Mouse (Mus musculus): ENCODE data around the gene Wfs1. TPM values are rescaled to one million over a fixed set of nuclear protein-coding genes. Genes with fewer than 3 reads are reported as not detected.

Wfs1 gene
- polyA plus RNA-seq, 1 experiment from 2014 or later = 9.4 TPM

DNA sequence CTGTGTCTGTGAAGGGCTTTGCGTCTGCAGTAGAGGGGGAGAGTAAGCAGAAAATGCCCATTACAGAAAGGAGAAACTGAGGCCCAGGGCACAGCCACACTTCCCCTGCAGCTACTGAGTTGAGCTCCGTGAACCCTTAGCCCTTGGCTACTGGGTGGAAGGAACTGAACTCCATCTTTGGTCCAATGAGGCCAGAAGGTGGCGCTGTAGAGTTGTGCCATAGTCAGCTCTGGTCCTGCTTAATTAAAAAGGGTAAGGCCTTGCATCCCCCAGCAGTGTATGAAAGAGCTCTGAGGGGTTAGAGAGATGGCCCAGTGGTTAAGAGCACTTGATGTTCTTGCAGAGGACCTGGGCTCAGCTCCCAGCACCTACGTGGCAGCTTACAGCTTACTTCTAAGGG is 60.3 kb downstream of the Wfs1 start:
- no peak overlapping the region for H3K9ac ChIP-seq (ENCODE audit: low read length)
- H3K4me2 ChIP-seq (ENCODE audit: low read depth, low read length) = no peak overlapping the region
- H3K27me3 ChIP-seq (ENCODE audit: control insufficient read depth, insufficient read depth, low read depth, low read length) = no peaks in the 10 kb centered on the region
- ATAC-seq (ENCODE audit: low read depth) = no peak
- WGBS = 50% methylated on average over 4 of the region's 4 CpGs
- H3K9me3 ChIP-seq (ENCODE audit: control insufficient read depth, low read length) = no peaks in the 10 kb centered on the region
- H3K36me3 ChIP-seq (ENCODE audit: control insufficient read depth, insufficient read depth, low read length) = no peaks in the 10 kb centered on the region
- H3K4me1 ChIP-seq (replicated peaks; ENCODE audit: control insufficient read depth, insufficient read depth, low read length) = no peaks in the 10 kb centered on the region
- H3K4me3 ChIP-seq (ENCODE audit: low read length) = no peak overlapping the region
- H3K27ac ChIP-seq (ENCODE audit: low read length) = no peak overlapping the region

- H3K4me1 ChIP-seq (replicated peaks; ENCODE audit: control insufficient read depth, insufficient read depth, low read length) = no peaks in the 10 kb centered on the region
- no peaks in the 10 kb centered on the region for H3K27me3 ChIP-seq (ENCODE audit: control insufficient read depth, insufficient read depth, low read depth, low read length)
- 26% methylated on average over 11 of the region's 11 CpGs for WGBS
- ATAC-seq (ENCODE audit: low read depth) = no peak
- no peak overlapping the region for H3K4me3 ChIP-seq (ENCODE audit: low read length)
- no peak overlapping the region for H3K27ac ChIP-seq (ENCODE audit: low read length)
- H3K9me3 ChIP-seq (ENCODE audit: control insufficient read depth, low read length) = no peaks in the 10 kb centered on the region
- no peak overlapping the region for H3K9ac ChIP-seq (ENCODE audit: low read length)
- no peak overlapping the region for H3K4me2 ChIP-seq (ENCODE audit: low read depth, low read length)
- no peaks in the 10 kb centered on the region for H3K36me3 ChIP-seq (ENCODE audit: control insufficient read depth, insufficient read depth, low read length)
These were observed 64.9 kb downstream of the Wfs1 start for GRCm38 (mm10) chr5:36923826-36924700.

- WGBS = 53% methylated on average over 10 of the region's 10 CpGs
- no peaks in the 10 kb centered on the region for H3K9me3 ChIP-seq (ENCODE audit: control insufficient read depth, low read length)
- no peaks in the 10 kb centered on the region for H3K27me3 ChIP-seq (ENCODE audit: control insufficient read depth, insufficient read depth, low read depth, low read length)
- H3K4me2 ChIP-seq (ENCODE audit: low read depth, low read length) = no peak overlapping the region
- no peaks in the 10 kb centered on the region for H3K4me1 ChIP-seq (replicated peaks; ENCODE audit: control insufficient read depth, insufficient read depth, low read length)
- ATAC-seq (ENCODE audit: low read depth) = no peak
- H3K27ac ChIP-seq (ENCODE audit: low read length) = no peak overlapping the region
- no peaks in the 10 kb centered on the region for H3K36me3 ChIP-seq (ENCODE audit: control insufficient read depth, insufficient read depth, low read length)
- no peak overlapping the region for H3K4me3 ChIP-seq (ENCODE audit: low read length)
- H3K9ac ChIP-seq (ENCODE audit: low read length) = no peak overlapping the region
These were observed 66.2 kb downstream of the Wfs1 start for GRCm38 (mm10) chr5:36922811-36923210.

- no peak overlapping the region for H3K4me2 ChIP-seq (ENCODE audit: low read depth, low read length)
- H3K9me3 ChIP-seq (ENCODE audit: control insufficient read depth, low read length) = no peaks in the 10 kb centered on the region
- ATAC-seq (ENCODE audit: low read depth) = no peak
- H3K9ac ChIP-seq (ENCODE audit: low read length) = no peak overlapping the region
- no peaks in the 10 kb centered on the region for H3K36me3 ChIP-seq (ENCODE audit: control insufficient read depth, insufficient read depth, low read length)
- no peaks in the 10 kb centered on the region for H3K27me3 ChIP-seq (ENCODE audit: control insufficient read depth, insufficient read depth, low read depth, low read length)
- H3K4me3 ChIP-seq (ENCODE audit: low read length) = no peak overlapping the region
- no peaks in the 10 kb centered on the region for H3K4me1 ChIP-seq (replicated peaks; ENCODE audit: control insufficient read depth, insufficient read depth, low read length)
- no peak overlapping the region for H3K27ac ChIP-seq (ENCODE audit: low read length)
- 89% methylated on average over 1 of the region's 1 CpGs for WGBS
These were observed 67.1 kb downstream of the Wfs1 start for GRCm38 (mm10) chr5:36921871-36922270.

- H3K4me3 ChIP-seq (ENCODE audit: low read length) = no peak overlapping the region
- H3K36me3 ChIP-seq (ENCODE audit: control insufficient read depth, insufficient read depth, low read length) = no peaks in the 10 kb centered on the region
- H3K27ac ChIP-seq (ENCODE audit: low read length) = no peak overlapping the region
- no peak for ATAC-seq (ENCODE audit: low read depth)
- 53% methylated on average over 1 of the region's 1 CpGs for WGBS
- no peaks in the 10 kb centered on the region for H3K27me3 ChIP-seq (ENCODE audit: control insufficient read depth, insufficient read depth, low read depth, low read length)
- H3K4me2 ChIP-seq (ENCODE audit: low read depth, low read length) = no peak overlapping the region
- H3K9ac ChIP-seq (ENCODE audit: low read length) = no peak overlapping the region
- H3K4me1 ChIP-seq (replicated peaks; ENCODE audit: control insufficient read depth, insufficient read depth, low read length) = no peaks in the 10 kb centered on the region
- no peaks in the 10 kb centered on the region for H3K9me3 ChIP-seq (ENCODE audit: control insufficient read depth, low read length)
These were observed 68.9 kb downstream of the Wfs1 start for GRCm38 (mm10) chr5:36920072-36920471.

- Histone ChIP-seq H3K27me3 (ENCODE audit: control insufficient read depth, insufficient read depth, low read depth, low read length) (no peaks in the 10 kb centered on the region), H3K4me3 (ENCODE audit: low read length) (no peak overlapping the region)
- peak; percentile 10; the same call in 1 of the 2 replicates for ATAC-seq (ENCODE audit: low read depth)
These were observed 71.0 kb downstream of the Wfs1 start for GRCm38 (mm10) chr5:36918016-36918415.

GRCm38 (mm10) chr5:36917245-36917644 is 71.8 kb downstream of the Wfs1 start:
- ATAC-seq (ENCODE audit: low read depth) = no peak
- no peak overlapping the region for H3K4me2 ChIP-seq (ENCODE audit: low read depth, low read length)
- no peaks in the 10 kb centered on the region for H3K27me3 ChIP-seq (ENCODE audit: control insufficient read depth, insufficient read depth, low read depth, low read length)
- H3K36me3 ChIP-seq (ENCODE audit: control insufficient read depth, insufficient read depth, low read length) = no peaks in the 10 kb centered on the region
- H3K27ac ChIP-seq (ENCODE audit: low read length) = no peak overlapping the region
- whole genome bisulfite sequencing = 77% methylated on average over 4 of the region's 4 CpGs
- H3K9me3 ChIP-seq (ENCODE audit: control insufficient read depth, low read length) = no peaks in the 10 kb centered on the region
- no peak overlapping the region for H3K4me3 ChIP-seq (ENCODE audit: low read length)
- no peak overlapping the region for H3K9ac ChIP-seq (ENCODE audit: low read length)
- no peaks in the 10 kb centered on the region for H3K4me1 ChIP-seq (replicated peaks; ENCODE audit: control insufficient read depth, insufficient read depth, low read length)

More at GRCm38 (mm10) chr5:36918016-36918415, 71.0 kb downstream of the Wfs1 start:
- H3K36me3 ChIP-seq (ENCODE audit: control insufficient read depth, insufficient read depth, low read length) = no peaks in the 10 kb centered on the region
- H3K9ac ChIP-seq (ENCODE audit: low read length) = no peak overlapping the region
- WGBS = 76% methylated on average over 7 of the region's 7 CpGs
- H3K27ac ChIP-seq (ENCODE audit: low read length) = no peak overlapping the region
- H3K4me1 ChIP-seq (replicated peaks; ENCODE audit: control insufficient read depth, insufficient read depth, low read length) = no peaks in the 10 kb centered on the region
- H3K9me3 ChIP-seq (ENCODE audit: control insufficient read depth, low read length) = no peaks in the 10 kb centered on the region
- H3K4me2 ChIP-seq (ENCODE audit: low read depth, low read length) = no peak overlapping the region

GRCm38 (mm10) chr5:36916581-36916980 is 72.4 kb downstream of the Wfs1 start:
- ATAC-seq (ENCODE audit: low read depth) = no peak
- H3K4me3 ChIP-seq (ENCODE audit: low read length) = no peak overlapping the region

More at GRCm38 (mm10) chr5:36916581-36916980, 72.4 kb downstream of the Wfs1 start:
- 0 out of 2 replicates have a peak, but pooled peaks cover 3% of the 10 kb centered on the region for H3K27me3 ChIP-seq (ENCODE audit: control insufficient read depth, insufficient read depth, low read depth, low read length)
- no peaks in the 10 kb centered on the region for H3K9me3 ChIP-seq (ENCODE audit: control insufficient read depth, low read length)
- H3K4me1 ChIP-seq (replicated peaks; ENCODE audit: control insufficient read depth, insufficient read depth, low read length) = no peaks in the 10 kb centered on the region
- 67% methylated on average over 4 of the region's 4 CpGs for WGBS
- no peak overlapping the region for H3K9ac ChIP-seq (ENCODE audit: low read length)
- no peak overlapping the region for H3K4me2 ChIP-seq (ENCODE audit: low read depth, low read length)
- no peak overlapping the region for H3K27ac ChIP-seq (ENCODE audit: low read length)
- H3K36me3 ChIP-seq (ENCODE audit: control insufficient read depth, insufficient read depth, low read length) = no peaks in the 10 kb centered on the region
